ENCODE assay signal across 8 mouse cellular contexts in the genomic region with DNA sequence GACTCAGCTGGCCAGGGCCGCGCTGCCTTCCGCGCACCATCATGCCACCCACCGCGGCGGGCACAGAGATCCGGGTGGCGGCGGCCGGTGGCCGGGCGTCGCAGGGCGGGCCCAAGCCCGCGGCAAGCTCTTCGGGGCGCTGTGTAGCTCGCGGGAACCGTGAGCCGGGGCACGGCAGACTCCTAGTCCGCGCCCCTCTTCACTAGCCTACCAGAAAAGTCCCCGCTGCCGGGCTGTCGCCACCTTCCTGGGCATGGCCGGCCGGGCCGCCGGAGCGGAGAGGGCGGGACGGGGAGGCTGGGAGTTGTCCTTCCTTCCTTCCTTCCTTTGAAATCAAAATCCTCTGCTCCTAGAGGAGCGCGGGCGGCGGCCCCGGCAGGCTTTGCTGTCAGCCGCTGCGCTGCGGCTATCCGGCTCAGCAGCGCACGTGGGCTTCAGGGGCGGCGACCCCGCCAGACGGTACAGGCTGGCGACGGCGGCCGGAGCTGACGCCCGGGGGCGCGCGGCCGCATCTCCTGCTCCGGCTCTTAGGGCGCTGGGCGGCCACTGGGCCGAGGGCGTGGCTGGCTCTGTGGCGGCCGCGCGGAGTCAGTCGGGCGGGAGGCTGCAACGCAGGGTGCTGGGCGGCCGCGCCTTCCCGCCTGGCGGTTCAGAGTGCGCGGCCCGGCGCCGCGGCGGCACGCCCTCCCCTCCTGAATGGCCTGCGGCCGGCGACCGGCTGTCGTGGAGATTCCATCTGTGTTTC. TPM values are rescaled to one million over a fixed set of nuclear protein-coding genes. Genes with fewer than 3 reads are reported as not detected.
DNase-seq lines count a peak whose midpoint lies in the region; TF ChIP-seq lines count a peak whose summit lies in the region.

No protein-coding gene starts in this region.

- peak; percentile 50 for DNase-seq in forelimb bud, embryonic 11.5 days (ENCODE audit: low read depth, low spot score)
- peak; percentile 81 for DNase-seq in heart, postnatal 4 days
- DNase-seq in layer of hippocampus, adult 9-11 months, result peak; percentile 63
- peak; percentile 82 for DNase-seq in lung, postnatal 25 days (ENCODE audit: low spot score)
- DNase-seq in ovary, postnatal 36 days (ENCODE audit: low spot score), result peak; percentile 83
- DNase-seq in thymus, postnatal 25 days, result peak; percentile 42

- H3K9ac ChIP-seq in ES-Bruce4 (ENCODE audit: low read depth, poor library complexity, severe bottlenecking), result peak overlapping the region; percentile 89

- no peak for TF ChIP-seq POLR2A in ES-Bruce4 (IDR thresholded peaks at IDR 0.05; ENCODE audit: insufficient read depth, low read length)
- 0 out of 2 replicates have a peak, but pooled peaks have one; percentile 40 for TF ChIP-seq POLR2A in bone marrow, adult 2 months (IDR thresholded peaks at IDR 0.05; ENCODE audit: borderline replicate concordance, control insufficient read depth, low read depth, low read length)

- H3K4me3 ChIP-seq in ES-Bruce4 (ENCODE audit: low read depth, low read length), result peak overlapping the region; percentile 79
- peak overlapping the region; percentile 64 for H3K4me3 ChIP-seq in bone marrow, adult 2 months (replicated peaks; ENCODE audit: control insufficient read depth, low read depth, low read length)

- no peaks in the 10 kb centered on the region for H3K27me3 ChIP-seq in ES-Bruce4 (ENCODE audit: control insufficient read depth, insufficient read depth, low read length, poor library complexity, severe bottlenecking)

- H3K4me1 ChIP-seq in ES-Bruce4 (ENCODE audit: control insufficient read depth, insufficient read depth, low read length), result no peaks in the 10 kb centered on the region
- peaks cover 5% of the 10 kb centered on the region for H3K4me1 ChIP-seq in bone marrow, adult 2 months (ENCODE audit: control insufficient read depth, insufficient read depth, low read length)

- peak overlapping the region; percentile 94 for H3K27ac ChIP-seq in ES-Bruce4 (ENCODE audit: insufficient read depth, low read length)
- H3K27ac ChIP-seq in bone marrow, adult 2 months (ENCODE audit: control insufficient read depth, insufficient read depth, low read depth, low read length, poor library complexity), result peak overlapping the region; percentile 96

- H3K9me3 ChIP-seq in ES-Bruce4 (replicated peaks; ENCODE audit: control insufficient read depth, insufficient read depth, low read length, poor library complexity, severe bottlenecking), result no peaks in the 10 kb centered on the region

- WGBS in bone marrow, adult 2 months, result under 1% methylated on average over 91 of the region's 91 CpGs

- TF ChIP-seq CTCF in ES-Bruce4 (IDR thresholded peaks at IDR 0.05; ENCODE audit: low read depth, low read length), result no peak
- TF ChIP-seq CTCF in bone marrow, adult 2 months (IDR thresholded peaks at IDR 0.05; ENCODE audit: control insufficient read depth, insufficient read depth, low read length), result no peak

- TF ChIP-seq EP300 in ES-Bruce4 (IDR thresholded peaks at IDR 0.05; ENCODE audit: insufficient read depth, low read depth, low read length), result no peak

- no peaks in the 10 kb centered on the region; the same call in 1 of the 2 replicates for H3K36me3 ChIP-seq in ES-Bruce4 (ENCODE audit: control insufficient read depth, insufficient read depth, low read length, poor library complexity, severe bottlenecking)

RNA-seq across cellular contexts. Expression of a gene that starts 0.7 kb away (rescaled TPM):
- polyA plus RNA-seq in ES-Bruce4 (2011; ENCODE audit: insufficient read depth, insufficient read length, low read depth, missing spikeins), result 17.8 and 19.4 TPM in 2 replicates
- polyA plus RNA-seq in bone marrow, adult 2 months (2011; ENCODE audit: insufficient read depth, insufficient read length, low replicate concordance, missing spikeins), result 10.5 and 11.5 TPM in 2 replicates
- total RNA-seq in heart, postnatal 4 days (2021), result 10 to 100 TPM; 31.7 to 33.4 TPM

RNA-seq across cellular contexts. Expression of a gene that starts 0.8 kb away (rescaled TPM):
- 97.8 and 101 TPM in 2 replicates for polyA plus RNA-seq in ES-Bruce4 (2011; ENCODE audit: insufficient read depth, insufficient read length, low read depth, missing spikeins)
- 17.4 and 32.0 TPM in 2 replicates for polyA plus RNA-seq in bone marrow, adult 2 months (2011; ENCODE audit: insufficient read depth, insufficient read length, low replicate concordance, missing spikeins)
- total RNA-seq in heart, postnatal 4 days (2021), result 10 to 100 TPM; 57.8 to 61.1 TPM

Comparison
In these comparisons a context has a peak if more than half of its experiments do, and no peak if none do; other contexts are left out.
1. Peak in every context shown above with its lines: DNase-seq, H3K4me3 ChIP-seq and H3K27ac ChIP-seq.